Mouse (Mus musculus) lung, postnatal 0 days (tissue): Measurements from ENCODE around the gene Myo18b.

Experiments used
- CTCF ChIP-seq: IDR thresholded peaks from 2 replicates; pipeline ENCODE4 v1.5.1; 2016; ENCODE audit warnings: antibody characterized with exemption, mild to moderate bottlenecking
- EP300 ChIP-seq: IDR thresholded peaks from 2 replicates; pipeline ENCODE4 v1.6.1; 2016; ENCODE audit warnings: antibody characterized with exemption, mild to moderate bottlenecking, control low read depth

GRCm38 (mm10) chr5:112663701-112664100, 232.5 kb downstream of the Myo18b start:
- TF ChIP-seq CTCF (no peak), EP300 (no peak)
